Mouse (Mus musculus) myocyte (in vitro differentiated cells): ENCODE results near the gene Krt16.

Experiments
- CEBPB ChIP-seq: IDR thresholded peaks from 2 replicates; pipeline ENCODE4 v1.6.1; 2011; ENCODE audit warnings: mild to moderate bottlenecking, moderate library complexity; ENCODE audit not compliant: poor library complexity, insufficient read depth, severe bottlenecking
- E2F4 ChIP-seq: IDR thresholded peaks from one replicate; pipeline ENCODE4 v1.6.1; 2011; ENCODE audit warnings: mild to moderate bottlenecking, control low read depth, moderate library complexity; ENCODE audit not compliant: insufficient read depth
- MAX ChIP-seq: IDR thresholded peaks from one replicate; pipeline ENCODE4 v1.6.1; 2011; ENCODE audit warnings: low read depth, mild to moderate bottlenecking, control low read depth
- MYOD1 ChIP-seq, 3 experiments: IDR thresholded peaks; one replicate each; pipeline ENCODE4 v1.6.1; 2011; ENCODE audit warnings: control low read depth in 2 of 3, low read depth in 2 of 3, mild to moderate bottlenecking in 2 of 3, moderate library complexity in 1 of 3; ENCODE audit not compliant: insufficient read length in 2 of 3, control insufficient read depth in 1 of 3
- MYOG ChIP-seq, 3 experiments: IDR thresholded peaks; one replicate each; pipeline ENCODE4 v1.6.1; 2011; ENCODE audit warnings: control low read depth in 2 of 3, low read depth in 2 of 3, mild to moderate bottlenecking in 2 of 3; ENCODE audit not compliant: insufficient read length in 2 of 3, control insufficient read depth in 1 of 3, insufficient read depth in 1 of 3
- POLR2A ChIP-seq: IDR thresholded peaks from one replicate; pipeline ENCODE4 v1.6.1; 2011; ENCODE audit warnings: low read depth, mild to moderate bottlenecking, control low read depth, moderate library complexity; ENCODE audit not compliant: insufficient read length
- POLR2AphosphoS2 ChIP-seq: IDR thresholded peaks from one replicate; pipeline ENCODE4 v1.6.1; 2011; ENCODE audit warnings: low read depth, control low read depth; ENCODE audit not compliant: insufficient read length
- REST ChIP-seq: IDR thresholded peaks from one replicate; pipeline ENCODE4 v1.6.1; 2011; ENCODE audit warnings: mild to moderate bottlenecking, control low read depth, moderate library complexity; ENCODE audit not compliant: insufficient read depth, insufficient read length
- SRF ChIP-seq: IDR thresholded peaks from one replicate; pipeline ENCODE4 v1.6.1; 2011; ENCODE audit warnings: low read depth; ENCODE audit not compliant: control insufficient read depth, insufficient read length
- TCF12 ChIP-seq: IDR thresholded peaks from one replicate; pipeline ENCODE4 v1.6.1; 2011; ENCODE audit warnings: mild to moderate bottlenecking, control low read depth; ENCODE audit not compliant: poor library complexity, insufficient read depth, severe bottlenecking
- TCF3 ChIP-seq: IDR thresholded peaks from one replicate; pipeline ENCODE4 v1.6.1; 2011; ENCODE audit warnings: low read depth, control low read depth; ENCODE audit not compliant: insufficient read length
- USF1 ChIP-seq: IDR thresholded peaks from one replicate; pipeline ENCODE4 v1.6.1; 2011; ENCODE audit warnings: low read depth, mild to moderate bottlenecking, control low read depth, moderate library complexity

DNA sequence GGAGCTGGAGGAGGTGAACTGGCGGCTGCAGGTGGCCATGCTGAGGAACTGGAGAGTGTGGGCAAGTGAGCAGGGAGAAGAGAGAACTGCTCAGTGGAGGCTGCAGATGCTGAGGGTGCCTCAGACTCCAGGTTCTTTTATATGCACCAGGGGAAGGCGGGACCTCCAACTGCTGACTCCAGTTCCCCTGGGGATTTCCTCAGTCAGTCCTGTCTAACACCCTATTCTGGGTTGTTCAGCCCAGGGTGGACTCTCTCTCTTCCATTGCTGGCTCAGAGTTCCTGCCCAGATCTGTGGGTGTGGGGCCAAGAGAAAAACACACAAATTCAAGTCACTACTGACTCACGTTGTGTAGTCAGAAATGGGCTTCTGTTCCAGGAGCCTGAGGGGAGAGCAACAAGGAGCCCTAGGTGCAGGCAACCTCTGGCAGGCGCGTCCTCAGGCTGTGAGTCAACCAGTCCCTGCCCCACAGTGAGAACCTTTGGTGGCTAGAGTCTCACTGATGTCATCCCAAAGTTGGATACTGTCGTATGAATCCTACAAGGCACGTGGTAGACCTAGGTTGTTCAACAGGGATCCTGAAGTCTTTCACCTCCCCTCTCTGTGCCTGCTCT, at the start of gene Krt16:
- TF ChIP-seq POLR2A (no peak), TCF12 (no peak), E2F4 (no peak), SRF (no peak), MYOD1 (IDR thresholded peaks at IDR 0.05; ENCODE audit: control insufficient read depth in 1 of 3, insufficient read length in 2 of 3, low read depth in 2 of 3) (no peak), CEBPB (no peak), USF1 (no peak), MAX (no peak), TCF3 (no peak), POLR2AphosphoS2 (no peak), MYOG (IDR thresholded peaks at IDR 0.05; ENCODE audit: control insufficient read depth in 1 of 3, insufficient read depth in 1 of 3, insufficient read length in 2 of 3, low read depth in 2 of 3) (no peak), REST (no peak)
